Mouse (Mus musculus) MEL (cell line): ENCODE measurements around the gene Npcd. TPM values are rescaled to one million over a fixed set of nuclear protein-coding genes. Genes with fewer than 3 reads are reported as not detected.

Experiments
- DNase-seq: peaks from one replicate; pipeline ENCODE4 v3.0.0; 2011; ENCODE audit warnings: low read depth, low spot score
- H3K27ac ChIP-seq: 2 replicates; pipeline ENCODE4 v1.5.1; 2012; ENCODE audit warnings: low read depth, mild to moderate bottlenecking, control low read depth, low read length, moderate library complexity; ENCODE audit not compliant: control insufficient read depth
- H3K27me3 ChIP-seq, 2 experiments: fragments of 150-350 bp in 1 of 2; sonication (generic) in 1 of 2; 2 replicates each; pipeline ENCODE4 v1.6.1; 2012; ENCODE audit warnings: low read length in 2 of 2, mild to moderate bottlenecking in 2 of 2, improper control_type of control experiment in 1 of 2, moderate library complexity in 1 of 2; ENCODE audit not compliant: insufficient read depth in 2 of 2, control insufficient read depth in 1 of 2
- H3K36me3 ChIP-seq, 2 experiments: 2 replicates each; pipeline ENCODE4 v1.6.1; 2012 to 2014; ENCODE audit warnings: low read length in 2 of 2, improper control_type of control experiment in 1 of 2, inconsistent platforms in 1 of 2, mild to moderate bottlenecking in 1 of 2; ENCODE audit not compliant: insufficient read depth in 2 of 2, control insufficient read depth in 1 of 2
- H3K4me1 ChIP-seq, 2 experiments: fragments of 150-350 bp in 1 of 2; sonication (generic) in 1 of 2; 2 replicates each; pipeline ENCODE4 v1.6.1; 2012; ENCODE audit warnings: low read length in 2 of 2, improper control_type of control experiment in 1 of 2, mild to moderate bottlenecking in 1 of 2; ENCODE audit not compliant: insufficient read depth in 2 of 2, control insufficient read depth in 1 of 2
- H3K4me3 ChIP-seq, 2 experiments: fragments of 150-350 bp in 1 of 2; sonication (generic) in 1 of 2; 2 replicates each; pipeline ENCODE4 v1.5.1; 2012; ENCODE audit warnings: low read depth in 2 of 2, low read length in 2 of 2, mild to moderate bottlenecking in 2 of 2, moderate library complexity in 2 of 2, control low read depth in 1 of 2, improper control_type of control experiment in 1 of 2; ENCODE audit not compliant: control insufficient read depth in 1 of 2, insufficient read depth in 1 of 2
- H3K79me2 ChIP-seq: 2 replicates; pipeline ENCODE4 v1.6.1; 2012; ENCODE audit warnings: mild to moderate bottlenecking, low read length, moderate library complexity; ENCODE audit not compliant: control insufficient read depth, poor library complexity, insufficient read depth
- H3K9ac ChIP-seq: 2 replicates; pipeline ENCODE4 v1.6.1; 2012; ENCODE audit warnings: low read depth, mild to moderate bottlenecking, control low read depth, low read length, moderate library complexity; ENCODE audit not compliant: control insufficient read depth, poor library complexity, severe bottlenecking
- H3K9me3 ChIP-seq: fragments of 150-350 bp; sonication (generic); replicated peaks from 2 replicates; pipeline ENCODE4 v1.6.1; 2012; ENCODE audit warnings: mild to moderate bottlenecking, low read length, improper control_type of control experiment, moderate library complexity; ENCODE audit not compliant: insufficient read depth
- E2F4 ChIP-seq: IDR thresholded peaks from 2 replicates; pipeline ENCODE4 v1.6.1; 2011; ENCODE audit warnings: low read depth, low read length, improper control_type of control experiment, borderline replicate concordance
- ELF1 ChIP-seq: IDR thresholded peaks from 2 replicates; pipeline ENCODE4 v1.6.1; 2014; ENCODE audit warnings: low read depth, mild to moderate bottlenecking, inconsistent platforms, low read length, improper control_type of control experiment, moderate library complexity
- ETS1 ChIP-seq: IDR thresholded peaks from 2 replicates; pipeline ENCODE4 v1.6.1; 2012; ENCODE audit warnings: low read depth, mild to moderate bottlenecking, inconsistent platforms, low read length, improper control_type of control experiment, moderate library complexity
- GABPA ChIP-seq: IDR thresholded peaks from 2 replicates; pipeline ENCODE4 v1.6.1; 2012; ENCODE audit warnings: low read depth, mild to moderate bottlenecking, inconsistent platforms, low read length, improper control_type of control experiment, moderate library complexity
- JUND ChIP-seq: IDR thresholded peaks from 2 replicates; pipeline ENCODE4 v1.6.1; 2011; ENCODE audit warnings: low read depth, mild to moderate bottlenecking, improper control_type of control experiment, low read length
- MAZ ChIP-seq: IDR thresholded peaks from 2 replicates; pipeline ENCODE4 v1.6.1; 2012; ENCODE audit warnings: low read depth, mild to moderate bottlenecking, inconsistent platforms, low read length, improper control_type of control experiment
- NELFE ChIP-seq: IDR thresholded peaks from 2 replicates; pipeline ENCODE4 v1.6.1; 2011; ENCODE audit warnings: low read depth, low read length, improper control_type of control experiment
- POLR2A ChIP-seq, 2 experiments: IDR thresholded peaks; 2 replicates each; pipeline ENCODE4 v1.6.1; 2011 to 2012; ENCODE audit warnings: low read length in 2 of 2, mild to moderate bottlenecking in 2 of 2, control low read depth in 1 of 2, improper control_type of control experiment in 1 of 2, low read depth in 1 of 2, moderate library complexity in 1 of 2; ENCODE audit not compliant: control insufficient read depth in 1 of 2, insufficient read depth in 1 of 2, poor library complexity in 1 of 2
- POLR2AphosphoS2 ChIP-seq: IDR thresholded peaks from 2 replicates; pipeline ENCODE4 v1.6.1; 2011; ENCODE audit warnings: low read length, improper control_type of control experiment
- SIN3A ChIP-seq: IDR thresholded peaks from 2 replicates; pipeline ENCODE4 v1.6.1; 2012; ENCODE audit warnings: low read length, improper control_type of control experiment, inconsistent platforms
- TBP ChIP-seq: IDR thresholded peaks from 2 replicates; pipeline ENCODE4 v1.8.0; 2011; ENCODE audit warnings: low read depth, low read length, improper control_type of control experiment
- USF1 ChIP-seq: IDR thresholded peaks from 2 replicates; pipeline ENCODE4 v1.6.1; 2014; ENCODE audit warnings: low read depth, mild to moderate bottlenecking, inconsistent platforms, low read length, improper control_type of control experiment, moderate library complexity
- USF2 ChIP-seq, 2 experiments: IDR thresholded peaks; 2 replicates each; pipeline ENCODE4 v1.6.1; 2011 to 2012; ENCODE audit warnings: improper control_type of control experiment in 2 of 2, low read length in 2 of 2, borderline replicate concordance in 1 of 2, inconsistent platforms in 1 of 2, low read depth in 1 of 2, mild to moderate bottlenecking in 1 of 2; ENCODE audit not compliant: insufficient read depth in 1 of 2
- ZKSCAN1 ChIP-seq: IDR thresholded peaks from 2 replicates; pipeline ENCODE4 v1.6.1; 2012; ENCODE audit warnings: low read depth, mild to moderate bottlenecking, inconsistent platforms, low read length, improper control_type of control experiment, moderate library complexity
- ZMIZ1 ChIP-seq: IDR thresholded peaks from 2 replicates; pipeline ENCODE4 v1.6.1; 2012; ENCODE audit warnings: low read depth, mild to moderate bottlenecking, inconsistent platforms, low read length, improper control_type of control experiment, moderate library complexity
- ZNF384 ChIP-seq: IDR thresholded peaks from 2 replicates; pipeline ENCODE4 v1.6.1; 2012; ENCODE audit warnings: low read depth, mild to moderate bottlenecking, inconsistent platforms, low read length, improper control_type of control experiment
- polyA plus RNA-seq, 2 experiments: library from polyadenylated mRNA; stranded (reverse) in 1 of 2; unstranded in 1 of 2; fragments of >175 nt in 1 of 2; fragments of >200 nt in 1 of 2; gene quantifications; 2 replicates each; pipeline versions ENCODE4 v1.2.1 to v1.2.4; 2012; ENCODE audit warnings: low replicate concordance in 2 of 2, low read depth in 1 of 2; ENCODE audit not compliant: insufficient read length in 2 of 2, insufficient read depth in 1 of 2, missing spikeins in 1 of 2
- total RNA-seq: library from RNA; depleted of rRNA; stranded (reverse); fragments of 300-350 nt; gene quantifications from 2 replicates; pipeline ENCODE4 v1.2.3, GENCODE M21; 2012

Npcd gene
- total and polyA plus RNA-seq, 3 experiments = not detected

DNA sequence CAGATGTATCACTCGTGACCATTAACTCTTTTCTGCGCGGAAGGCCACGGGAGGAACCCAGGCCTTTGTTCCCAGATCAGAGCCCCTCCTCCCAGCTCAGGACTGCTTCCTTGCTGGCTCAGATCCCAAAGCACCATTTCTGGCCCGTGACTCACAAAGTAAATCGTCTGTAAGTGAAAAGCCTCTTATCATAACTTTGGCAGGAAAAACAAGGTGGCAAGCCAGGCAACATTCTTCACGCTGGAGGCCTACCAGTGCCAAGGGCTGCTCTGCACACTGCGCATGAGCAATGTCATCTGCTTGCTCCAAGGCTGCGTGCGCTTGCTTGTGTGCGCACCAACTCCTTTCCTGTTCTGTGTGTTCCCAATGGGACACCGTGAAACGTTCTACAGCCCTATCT is 45.3 kb upstream of the Npcd start (continued):
- TF ChIP-seq JUND (no peak), ZNF384 (no peak), ZKSCAN1 (no peak)

DNA sequence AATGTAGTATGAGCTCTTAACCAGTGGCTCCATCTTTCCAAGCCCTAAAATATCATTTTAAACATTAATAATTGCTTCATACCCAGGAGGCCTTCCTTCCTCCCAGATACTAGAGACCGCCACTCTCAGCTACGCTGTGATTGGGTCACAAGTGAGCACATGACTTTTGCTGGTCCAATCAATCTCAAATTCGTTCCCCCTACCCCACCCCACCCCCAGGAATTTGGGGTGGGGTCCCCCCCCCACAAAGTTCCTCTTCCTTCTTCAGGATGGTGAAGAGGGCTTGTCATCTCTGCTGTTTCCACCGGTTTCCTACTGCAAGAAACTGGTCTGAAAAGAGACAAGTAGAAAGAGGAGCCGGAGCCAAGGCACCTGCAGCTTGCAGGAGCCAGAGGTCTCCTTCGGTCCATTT is 44.7 kb upstream of the Npcd start:
- peak; percentile 93 for DNase-seq
- no peaks in the 10 kb centered on the region for H3K27me3 ChIP-seq
- peak; percentile 77; the same call in 1 of the 2 replicates for TF ChIP-seq E2F4
- no peak for TF ChIP-seq MAZ
- no peak for TF ChIP-seq GABPA
- peak; percentile 9; the same call in 1 of the 2 replicates for TF ChIP-seq ELF1
- TF ChIP-seq TBP = peak; percentile 78
- TF ChIP-seq USF2 (IDR thresholded peaks at IDR 0.05; ENCODE audit: borderline replicate concordance in 1 of 2, insufficient read depth in 1 of 2, low read depth in 1 of 2, low read length in 2 of 2) = peak in 1 of 2 experiments; percentile 59; a peak in 2 of 4 replicates
- TF ChIP-seq SIN3A = 0 out of 2 replicates have a peak, but pooled peaks have one; percentile 13
- TF ChIP-seq ETS1 = no peak
- peak; percentile 92 for TF ChIP-seq USF1
- TF ChIP-seq NELFE = peak; percentile 57
- peak; percentile 54 for TF ChIP-seq ZMIZ1
- peak; percentile 27 to 69; a peak in 2 of 4 replicates for TF ChIP-seq POLR2A (IDR thresholded peaks at IDR 0.05; ENCODE audit: control insufficient read depth in 1 of 2, insufficient read depth in 1 of 2, low read depth in 1 of 2, low read length in 2 of 2, poor library complexity in 1 of 2)
- TF ChIP-seq POLR2AphosphoS2 = no peak; the same call in 1 of the 2 replicates
- TF ChIP-seq, all 39 proteins: peak for 9
- no peaks in the 10 kb centered on the region for H3K9me3 ChIP-seq
- peaks cover 0 to 12% of the 10 kb centered on the region in 2 experiments; a peak in 2 of 4 replicates for H3K36me3 ChIP-seq
- peaks cover 5 to 25% of the 10 kb centered on the region in 2 experiments for H3K4me1 ChIP-seq
- H3K27ac ChIP-seq = peak overlapping the region; percentile 98
- H3K4me3 ChIP-seq = peak overlapping the region; percentile 48 to 59
- H3K9ac ChIP-seq = peak overlapping the region; percentile 71
- H3K79me2 ChIP-seq = no peaks in the 10 kb centered on the region; the same call in 1 of the 2 replicates

DNA sequence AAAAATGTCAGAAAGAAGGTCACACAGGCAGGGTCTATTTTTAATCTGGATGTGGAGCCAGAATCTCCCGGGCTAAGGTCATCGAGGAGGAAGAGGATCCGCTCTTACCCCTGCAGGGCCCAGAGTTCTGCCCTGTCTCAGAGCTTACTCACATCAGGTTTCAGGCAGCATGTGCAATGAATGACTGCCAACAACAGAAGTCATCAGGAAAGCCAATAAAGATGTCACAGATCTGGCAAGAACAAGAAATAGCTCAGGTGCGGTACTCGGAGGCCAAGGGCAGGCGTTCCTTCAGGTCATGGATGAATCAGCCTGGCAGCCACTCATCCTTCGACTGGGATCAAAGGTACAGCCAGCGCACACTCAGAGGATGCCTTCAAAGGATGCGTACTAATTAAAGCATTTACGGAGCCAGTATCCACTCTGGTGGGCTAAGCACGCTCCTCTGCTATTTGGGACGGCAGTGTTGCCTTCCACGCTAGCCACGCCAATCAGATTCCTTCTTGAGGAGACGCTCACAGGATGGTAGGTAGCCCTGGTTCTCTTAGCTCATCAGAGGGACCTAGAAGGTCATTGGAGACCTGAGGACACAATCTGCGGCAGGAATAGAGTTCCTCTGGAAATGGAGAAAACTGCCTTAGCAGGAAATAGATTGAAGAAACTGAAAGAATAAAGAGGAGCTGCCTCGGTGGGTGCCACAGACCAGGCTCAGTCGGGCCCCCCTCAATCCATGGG is 41.4 kb upstream of the Npcd start:
- TF ChIP-seq USF2 (IDR thresholded peaks at IDR 0.05; ENCODE audit: borderline replicate concordance in 1 of 2, insufficient read depth in 1 of 2, low read depth in 1 of 2, low read length in 2 of 2) = no peak
- Histone ChIP-seq H3K27me3 (no peaks in the 10 kb centered on the region), H3K9ac (no peak overlapping the region), H3K27ac (no peak overlapping the region), H3K4me3 (no peak overlapping the region), H3K4me1 (peaks cover 8 to 30% of the 10 kb centered on the region in 2 experiments), H3K79me2 (no peaks in the 10 kb centered on the region; the same call in 1 of the 2 replicates), H3K36me3 (peaks cover 0 to 15% of the 10 kb centered on the region in 2 experiments; a peak in 2 of 4 replicates), H3K9me3 (no peaks in the 10 kb centered on the region)
- DNase-seq = no peak
